Mouse (Mus musculus): ENCODE measurements around the gene Nexmif. TPM values are rescaled to one million over a fixed set of nuclear protein-coding genes. Genes with fewer than 3 reads are reported as not detected.

The Nexmif gene
- 6.5 and 6.6 TPM in 2 replicates for polyA plus RNA-seq (2021; fragmentation: Nextera tagmentation)
- long read RNA-seq, experiment 1, full-length matches to known transcripts, result 33 of 58 reads
- long read RNA-seq, experiment 1, partial matches to known transcripts, result 1 of 58 reads
- long read RNA-seq, experiment 1, other reads (novel, unspliced or antisense), result 24 of 58 reads
- long read RNA-seq, experiment 2, full-length matches to known transcripts, result 59 of 79 reads
- long read RNA-seq, experiment 2, partial matches to known transcripts, result 3 of 79 reads
- long read RNA-seq, experiment 2, other reads (novel, unspliced or antisense), result 17 of 79 reads

GRCm38 (mm10) chrX:104200736-104201591 lies at the start of gene Nexmif:
Nexmif (minus strand) TSS chrX:104201185.

Small RNAs within 50 kb of the gene (microRNA-seq; reads per million reads assigned to microRNA genes)
- not detected for gene Gm24993
- gene Mir672, result 572 reads per million, percentile 76 among the genes with 10 or more reads in this experiment

Other genes with a start within 250 kb of the Nexmif start
- 20.2 and 27.1 TPM in 2 replicates for gene Rlim, start 219.9 kb downstream of the Nexmif start, polyA plus RNA-seq (2021; fragmentation: Nextera tagmentation)
- 5.5 and 8.5 TPM in 2 replicates for gene Abcb7, start 212.7 kb upstream of the Nexmif start, polyA plus RNA-seq (2021; fragmentation: Nextera tagmentation)

All from layer of hippocampus, adult 6 months (tissue).